Mouse (Mus musculus) C2C12 (cell line): ENCODE measurements around the gene Cacna2d4.

Source experiments
- CEBPB ChIP-seq: IDR thresholded peaks from one replicate; pipeline ENCODE4 v1.6.1; 2011; ENCODE audit warnings: low read depth, mild to moderate bottlenecking, control low read depth, moderate library complexity
- CTCF ChIP-seq: IDR thresholded peaks from one replicate; pipeline ENCODE4 v1.5.1; 2011; ENCODE audit not compliant: control insufficient read depth, insufficient read depth, insufficient read length
- FOSL1 ChIP-seq: IDR thresholded peaks from one replicate; pipeline ENCODE4 v1.8.0; 2011; ENCODE audit warnings: mild to moderate bottlenecking, low read length; ENCODE audit not compliant: poor library complexity, insufficient read depth, severe bottlenecking
- MAX ChIP-seq: IDR thresholded peaks from one replicate; pipeline ENCODE4 v1.6.1; 2011; ENCODE audit warnings: mild to moderate bottlenecking, control low read depth
- MYOD1 ChIP-seq: IDR thresholded peaks from one replicate; pipeline ENCODE4 v1.6.1; 2011; ENCODE audit warnings: low read depth; ENCODE audit not compliant: control insufficient read depth, insufficient read length
- MYOG ChIP-seq: IDR thresholded peaks from one replicate; pipeline ENCODE4 v1.6.1; 2011; ENCODE audit not compliant: control insufficient read depth, insufficient read length; ENCODE audit errors: extremely low read depth
- USF1 ChIP-seq: IDR thresholded peaks from one replicate; pipeline ENCODE4 v1.6.1; 2011; ENCODE audit warnings: low read depth, mild to moderate bottlenecking, control low read depth, moderate library complexity

DNA sequence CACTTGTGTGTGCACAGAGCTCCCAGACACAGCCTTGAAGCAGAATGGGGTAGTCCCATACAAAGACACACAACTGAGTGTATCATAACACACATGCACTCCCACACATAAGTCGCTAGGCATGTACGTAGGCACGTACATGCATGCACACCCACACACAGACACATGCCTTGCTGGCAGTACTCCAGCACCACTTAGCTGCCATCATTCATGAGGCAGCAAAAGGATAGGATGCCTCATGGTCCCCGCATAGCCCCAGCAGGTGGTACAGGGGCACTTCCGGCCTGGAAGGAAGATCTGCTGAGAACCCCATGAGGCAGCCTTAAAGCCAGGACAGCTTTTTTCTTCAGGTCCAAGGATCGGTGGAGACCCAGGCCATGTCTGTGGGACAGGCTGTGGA, 89.7 kb downstream of the Cacna2d4 start:
- TF ChIP-seq CTCF (no peak), USF1 (no peak), MAX (no peak), CEBPB (no peak), MYOD1 (no peak), MYOG (no peak), FOSL1 (no peak)
